Comparison of ENCODE assay signal across 25 mouse cellular contexts in genomic region chr12:116804712-116805111, GRCm38 (mm10).
DNase-seq lines count a peak whose midpoint lies in the region; ATAC-seq and TF ChIP-seq lines count a peak whose summit lies in the region.
"Had no signal": no experiment of that assay in that cellular context is flagged by ENCODE, and none has a peak within 500 bp of the region (broad histone marks: within the 10 kb centered on the region; RNA-seq: fewer than 3 reads in every experiment).

No protein-coding gene starts in this region.

- no peaks in the 10 kb centered on the region for H3K9me3 ChIP-seq in forebrain, embryonic 16.5 days (ENCODE audit: control insufficient read depth, low read length)
- no peaks in the 10 kb centered on the region for H3K9me3 ChIP-seq in forebrain, embryonic 14.5 days (replicated peaks; ENCODE audit: control insufficient read depth, low read length)
- H3K9me3 ChIP-seq in midbrain, embryonic 13.5 days, result no peaks in the 10 kb centered on the region
- H3K9me3 ChIP-seq in midbrain, postnatal 0 days (ENCODE audit: low read length), result no peaks in the 10 kb centered on the region
- H3K9me3 ChIP-seq: embryonic facial prominence, embryonic 13.5 days; forebrain, embryonic 13.5 days; heart, embryonic 13.5 days; liver, embryonic 13.5 days; neural tube, embryonic 15.5 days had no signal

- H3K4me1 ChIP-seq in forebrain, embryonic 16.5 days (replicated peaks; ENCODE audit: control insufficient read depth, insufficient read depth, low read length), result peaks cover 8% of the 10 kb centered on the region; the same call in 1 of the 2 replicates
- no peaks in the 10 kb centered on the region for H3K4me1 ChIP-seq in forebrain, embryonic 14.5 days (ENCODE audit: control insufficient read depth, insufficient read depth, low read length)
- peaks cover 21% of the 10 kb centered on the region for H3K4me1 ChIP-seq in midbrain, embryonic 13.5 days (replicated peaks)
- H3K4me1 ChIP-seq in midbrain, postnatal 0 days (ENCODE audit: insufficient read depth, low read length), result peaks cover 9% of the 10 kb centered on the region
- H3K4me1 ChIP-seq: embryonic facial prominence, embryonic 13.5 days; forebrain, embryonic 13.5 days; heart, embryonic 13.5 days; liver, embryonic 13.5 days had no signal

- no peak overlapping the region for H3K9ac ChIP-seq in forebrain, embryonic 16.5 days (replicated peaks; ENCODE audit: low read depth, low read length)
- no peak overlapping the region for H3K9ac ChIP-seq in forebrain, embryonic 14.5 days (ENCODE audit: low read length)
- no peak overlapping the region for H3K9ac ChIP-seq in midbrain, embryonic 13.5 days (replicated peaks)
- H3K9ac ChIP-seq in midbrain, postnatal 0 days (replicated peaks; ENCODE audit: low read length, poor library complexity, severe bottlenecking), result no peak overlapping the region
- H3K9ac ChIP-seq: embryonic facial prominence, embryonic 13.5 days; forebrain, embryonic 13.5 days; heart, embryonic 13.5 days; liver, embryonic 13.5 days; neural tube, embryonic 15.5 days had no signal

- no peak overlapping the region for H3K4me3 ChIP-seq in forebrain, embryonic 16.5 days (replicated peaks; ENCODE audit: low read length)
- no peak overlapping the region for H3K4me3 ChIP-seq in forebrain, embryonic 14.5 days (ENCODE audit: low read depth, low read length)
- H3K4me3 ChIP-seq in layer of hippocampus, adult 2 months, result no peak overlapping the region
- no peak overlapping the region for H3K4me3 ChIP-seq in midbrain, embryonic 13.5 days (replicated peaks)
- no peak overlapping the region for H3K4me3 ChIP-seq in midbrain, postnatal 0 days (ENCODE audit: low read depth, low read length)
- H3K4me3 ChIP-seq: embryonic facial prominence, embryonic 13.5 days; erythroblast, embryonic 14.5 days; forebrain, embryonic 13.5 days; heart, embryonic 13.5 days; liver, embryonic 13.5 days; neural tube, embryonic 15.5 days had no signal

- DNase-seq in forebrain, embryonic 14.5 days (ENCODE audit: low spot score), result no peak
- no peak for DNase-seq in layer of hippocampus, adult 2 months (ENCODE audit: low spot score in 2 of 2)
- no peak for DNase-seq in layer of hippocampus, adult 11-12 months (ENCODE audit: low spot score)
- DNase-seq in midbrain, postnatal 0 days (ENCODE audit: low spot score), result no peak
- no peak for DNase-seq in testis, postnatal 14 days (ENCODE audit: low spot score)
- DNase-seq: adrenal gland, adult 2 months; cerebellum, adult 8-10 months; embryo, embryonic 11 days; gastrocnemius, postnatal 14 days; heart, adult 18-20 months; heart, postnatal 14 days; kidney, postnatal 25 days; liver, embryonic 13.5 days; lung, adult 2 months; lung, postnatal 14 days; right cerebral cortex, adult 18-20 months had no signal

- TF ChIP-seq CTCF in layer of hippocampus, adult 2 months (conservative IDR thresholded peaks at IDR 0.05), result no peak
- TF ChIP-seq CTCF in midbrain, postnatal 0 days (IDR thresholded peaks at IDR 0.05), result no peak

- 67% methylated on average over 2 of the region's 2 CpGs for WGBS in forebrain, embryonic 16.5 days
- WGBS in forebrain, embryonic 14.5 days, result 74% methylated on average over 2 of the region's 2 CpGs
- WGBS in midbrain, embryonic 13.5 days, result 78% methylated on average over 2 of the region's 2 CpGs
- 41% methylated on average over 2 of the region's 2 CpGs for WGBS in midbrain, postnatal 0 days

- ATAC-seq in forebrain, embryonic 16.5 days, result peak; percentile 49; the same call in 1 of the 2 replicates
- ATAC-seq in forebrain, embryonic 14.5 days, result no peak
- ATAC-seq in midbrain, embryonic 13.5 days, result no peak
- no peak for ATAC-seq in midbrain, postnatal 0 days (ENCODE audit: low FRiP score)
- ATAC-seq: intestine, postnatal 0 days had no signal

- H3K36me3 ChIP-seq in forebrain, embryonic 16.5 days (ENCODE audit: control insufficient read depth, insufficient read depth), result no peaks in the 10 kb centered on the region
- no peaks in the 10 kb centered on the region for H3K36me3 ChIP-seq in forebrain, embryonic 14.5 days (ENCODE audit: control insufficient read depth, insufficient read depth, low read length)
- no peaks in the 10 kb centered on the region for H3K36me3 ChIP-seq in midbrain, embryonic 13.5 days
- no peaks in the 10 kb centered on the region for H3K36me3 ChIP-seq in midbrain, postnatal 0 days (ENCODE audit: insufficient read depth, low read length)
- H3K36me3 ChIP-seq: embryonic facial prominence, embryonic 13.5 days; heart, embryonic 13.5 days; liver, embryonic 13.5 days; neural tube, embryonic 15.5 days had no signal

- H3K27me3 ChIP-seq in forebrain, embryonic 16.5 days (replicated peaks; ENCODE audit: control insufficient read depth, insufficient read depth, low read length), result no peaks in the 10 kb centered on the region
- no peaks in the 10 kb centered on the region for H3K27me3 ChIP-seq in forebrain, embryonic 14.5 days (replicated peaks; ENCODE audit: control insufficient read depth, insufficient read depth, low read length)
- no peaks in the 10 kb centered on the region for H3K27me3 ChIP-seq in midbrain, embryonic 13.5 days
- H3K27me3 ChIP-seq in midbrain, postnatal 0 days (ENCODE audit: insufficient read depth, low read length), result no peaks in the 10 kb centered on the region
- H3K27me3 ChIP-seq: embryonic facial prominence, embryonic 13.5 days; forebrain, embryonic 13.5 days; heart, embryonic 13.5 days; liver, embryonic 13.5 days; neural tube, embryonic 15.5 days had no signal

- no peak overlapping the region for H3K4me2 ChIP-seq in forebrain, embryonic 16.5 days (ENCODE audit: low read length)
- H3K4me2 ChIP-seq in forebrain, embryonic 14.5 days (ENCODE audit: low read length), result no peak overlapping the region
- no peak overlapping the region for H3K4me2 ChIP-seq in midbrain, embryonic 13.5 days (replicated peaks)
- H3K4me2 ChIP-seq in midbrain, postnatal 0 days (ENCODE audit: low read depth, low read length, poor library complexity, severe bottlenecking), result no peak overlapping the region
- H3K4me2 ChIP-seq: embryonic facial prominence, embryonic 13.5 days; forebrain, embryonic 13.5 days; heart, embryonic 13.5 days; liver, embryonic 13.5 days; neural tube, embryonic 15.5 days had no signal

- H3K27ac ChIP-seq in forebrain, embryonic 16.5 days (ENCODE audit: low read length), result no peak overlapping the region
- H3K27ac ChIP-seq in forebrain, embryonic 14.5 days (ENCODE audit: low read depth, low read length), result no peak overlapping the region
- peak overlapping the region; percentile 90 for H3K27ac ChIP-seq in layer of hippocampus, adult 2 months
- H3K27ac ChIP-seq in midbrain, embryonic 13.5 days, result peak overlapping the region; percentile 65
- peak overlapping the region; percentile 68 for H3K27ac ChIP-seq in midbrain, postnatal 0 days (ENCODE audit: low read depth, low read length)
- H3K27ac ChIP-seq: embryonic facial prominence, embryonic 13.5 days; forebrain, embryonic 13.5 days; heart, embryonic 13.5 days; liver, embryonic 13.5 days; neural tube, embryonic 15.5 days; stomach, postnatal 0 days had no signal

Comparison
In these comparisons a context has a peak if more than half of its experiments do, and no peak if none do; other contexts are left out.
1. H3K27ac ChIP-seq: peak in layer of hippocampus, adult 2 months (single experiment), midbrain, embryonic 13.5 days (single experiment) and midbrain, postnatal 0 days (single experiment); none in forebrain, embryonic 16.5 days (single experiment) and forebrain, embryonic 14.5 days (single experiment).